Mouse (Mus musculus): ENCODE results near the gene Podxl2. TPM values are rescaled to one million over a fixed set of nuclear protein-coding genes. Genes with fewer than 3 reads are reported as not detected.
A peak's percentile ranks its signal among the peaks of the same experiment; 100 is the strongest.

Podxl2 gene
- polyA plus RNA-seq, 1 experiment = 35.8 TPM

DNA sequence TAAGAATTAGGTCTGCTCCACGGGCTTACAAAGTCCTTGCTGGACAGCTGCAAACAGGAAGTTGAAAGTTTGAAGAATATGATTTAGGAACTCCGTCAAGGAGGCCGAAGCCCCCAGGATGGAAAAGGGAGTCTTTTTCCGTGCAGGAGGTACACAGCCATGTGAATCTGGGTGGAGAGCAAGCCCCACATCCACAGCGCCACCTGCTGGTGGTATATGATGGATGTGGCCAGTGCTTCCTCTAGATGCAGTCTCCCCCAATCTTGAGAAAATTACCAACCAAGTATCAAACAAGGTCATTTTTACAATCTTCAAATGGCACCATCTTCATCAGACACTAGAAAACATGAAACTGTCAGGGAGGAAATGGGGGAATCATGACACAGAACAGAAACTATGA is 18.7 kb upstream of the Podxl2 start:
- DNase-seq = peak; percentile 59
- WGBS = 44% methylated on average over 5 of the region's 5 CpGs
- no peaks in the 10 kb centered on the region for H3K4me1 ChIP-seq (ENCODE audit: control insufficient read depth, insufficient read depth, low read length)
- H3K4me3 ChIP-seq (replicated peaks; ENCODE audit: extremely low read depth, low read depth, low read length) = no peak overlapping the region
- TF ChIP-seq CTCF (IDR thresholded peaks at IDR 0.05; ENCODE audit: insufficient read depth, low read length) = peak; percentile 92
- TF ChIP-seq POLR2A (IDR thresholded peaks at IDR 0.05; ENCODE audit: borderline replicate concordance, extremely low read depth, low read depth, low read length) = no peak

GRCm38 (mm10) chr6:88890832-88891231 is 16.0 kb upstream of the Podxl2 start:
- Histone ChIP-seq H3K4me3 (replicated peaks; ENCODE audit: extremely low read depth, low read depth, low read length) (no peak overlapping the region), H3K4me1 (ENCODE audit: control insufficient read depth, insufficient read depth, low read length) (no peaks in the 10 kb centered on the region)
- TF ChIP-seq POLR2A (IDR thresholded peaks at IDR 0.05; ENCODE audit: borderline replicate concordance, extremely low read depth, low read depth, low read length) (no peak), CTCF (IDR thresholded peaks at IDR 0.05; ENCODE audit: insufficient read depth, low read length) (no peak)
- no peak for DNase-seq
- 88% methylated on average over 7 of the region's 7 CpGs for WGBS

- 84% methylated on average over 13 of the region's 13 CpGs for WGBS
- Histone ChIP-seq H3K4me3 (replicated peaks; ENCODE audit: extremely low read depth, low read depth, low read length) (no peak overlapping the region), H3K4me1 (ENCODE audit: control insufficient read depth, insufficient read depth, low read length) (no peaks in the 10 kb centered on the region)
- no peak for TF ChIP-seq POLR2A (IDR thresholded peaks at IDR 0.05; ENCODE audit: borderline replicate concordance, extremely low read depth, low read depth, low read length)
- no peak for TF ChIP-seq CTCF (IDR thresholded peaks at IDR 0.05; ENCODE audit: insufficient read depth, low read length)
- DNase-seq = no peak
These were observed 14.7 kb upstream of the Podxl2 start for GRCm38 (mm10) chr6:88889410-88890042.

GRCm38 (mm10) chr6:88886417-88886967 is 11.6 kb upstream of the Podxl2 start:
- no peak for DNase-seq
- TF ChIP-seq CTCF (IDR thresholded peaks at IDR 0.05; ENCODE audit: insufficient read depth, low read length) (no peak), POLR2A (IDR thresholded peaks at IDR 0.05; ENCODE audit: borderline replicate concordance, extremely low read depth, low read depth, low read length) (no peak)

DNA sequence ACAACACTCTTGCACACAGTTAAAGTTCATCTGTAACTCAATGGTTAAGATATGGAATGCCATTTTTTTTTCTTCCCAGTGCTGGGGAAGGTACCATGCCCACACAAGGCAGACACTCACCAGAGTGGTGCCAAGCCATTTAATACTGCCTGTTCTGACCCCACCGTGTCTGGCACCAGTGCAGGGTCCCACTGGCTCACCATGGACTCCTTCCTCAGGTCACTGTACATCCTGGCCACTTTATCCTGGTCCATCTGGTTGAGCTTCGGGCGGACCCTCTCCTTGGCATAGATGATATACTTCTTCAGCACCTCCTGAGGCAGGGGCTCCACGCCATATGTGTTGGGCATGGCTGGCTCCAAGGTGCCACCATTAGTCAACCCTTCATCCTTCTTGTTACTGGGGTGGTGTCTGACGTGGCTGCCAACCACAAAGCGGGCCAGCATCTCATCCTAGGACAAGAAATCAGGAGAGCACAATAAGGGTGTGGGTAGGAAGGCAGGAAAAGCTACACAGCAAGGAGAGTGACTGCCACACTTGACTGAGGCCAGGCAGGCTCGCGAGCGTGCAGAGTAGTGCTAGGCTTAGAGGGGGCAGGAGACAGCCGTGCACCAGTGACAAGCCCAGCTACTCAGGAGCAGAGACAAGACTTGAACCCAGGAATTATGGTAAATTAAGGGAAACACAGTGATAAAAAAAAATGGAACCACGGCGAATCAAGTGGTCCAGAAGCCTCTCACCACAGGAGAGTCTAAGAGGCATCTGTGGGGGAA is 11.0 kb upstream of the Podxl2 start:
- no peak for DNase-seq
- H3K4me3 ChIP-seq (replicated peaks; ENCODE audit: extremely low read depth, low read depth, low read length) = no peak overlapping the region
- no peaks in the 10 kb centered on the region for H3K4me1 ChIP-seq (ENCODE audit: control insufficient read depth, insufficient read depth, low read length)
- WGBS = 94% methylated on average over 12 of the region's 12 CpGs
- no peak for TF ChIP-seq CTCF (IDR thresholded peaks at IDR 0.05; ENCODE audit: insufficient read depth, low read length)
- no peak for TF ChIP-seq POLR2A (IDR thresholded peaks at IDR 0.05; ENCODE audit: borderline replicate concordance, extremely low read depth, low read depth, low read length)

More at GRCm38 (mm10) chr6:88886417-88886967, 11.6 kb upstream of the Podxl2 start:
- WGBS = 72% methylated on average over 2 of the region's 2 CpGs
- Histone ChIP-seq H3K4me1 (ENCODE audit: control insufficient read depth, insufficient read depth, low read length) (no peaks in the 10 kb centered on the region), H3K4me3 (replicated peaks; ENCODE audit: extremely low read depth, low read depth, low read length) (no peak overlapping the region)

DNA sequence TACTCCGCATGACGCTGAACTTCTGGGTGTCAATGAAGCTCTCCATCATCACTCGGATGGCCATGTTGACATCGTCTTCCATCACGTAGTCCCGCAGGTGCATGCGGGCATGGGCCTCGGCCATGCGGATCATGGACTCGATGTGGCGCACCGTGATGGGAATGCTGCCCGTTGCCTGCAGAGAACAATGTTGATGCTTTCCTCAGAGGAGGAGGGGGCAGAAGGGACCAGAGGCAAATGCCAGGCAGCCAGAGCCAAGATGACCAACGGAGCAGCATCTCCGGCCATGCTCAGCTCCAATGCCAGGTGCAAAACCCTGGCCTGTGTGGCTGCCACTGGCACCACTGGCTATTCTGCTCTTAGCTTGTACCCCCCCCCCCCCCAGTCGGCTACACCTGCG is 9.8 kb upstream of the Podxl2 start:
- Histone ChIP-seq H3K4me3 (replicated peaks; ENCODE audit: extremely low read depth, low read depth, low read length) (no peak overlapping the region), H3K4me1 (ENCODE audit: control insufficient read depth, insufficient read depth, low read length) (no peaks in the 10 kb centered on the region)
- TF ChIP-seq POLR2A (IDR thresholded peaks at IDR 0.05; ENCODE audit: borderline replicate concordance, extremely low read depth, low read depth, low read length) (no peak), CTCF (IDR thresholded peaks at IDR 0.05; ENCODE audit: insufficient read depth, low read length) (no peak)
- 96% methylated on average over 17 of the region's 17 CpGs for WGBS
- DNase-seq = no peak

GRCm38 (mm10) chr6:88884195-88884594 is 9.4 kb upstream of the Podxl2 start:
- TF ChIP-seq POLR2A (IDR thresholded peaks at IDR 0.05; ENCODE audit: borderline replicate concordance, extremely low read depth, low read depth, low read length) (no peak), CTCF (IDR thresholded peaks at IDR 0.05; ENCODE audit: insufficient read depth, low read length) (no peak)
- 93% methylated on average over 10 of the region's 10 CpGs for WGBS
- H3K4me1 ChIP-seq (ENCODE audit: control insufficient read depth, insufficient read depth, low read length) = no peaks in the 10 kb centered on the region
- H3K4me3 ChIP-seq (replicated peaks; ENCODE audit: extremely low read depth, low read depth, low read length) = no peak overlapping the region
- DNase-seq = no peak

DNA sequence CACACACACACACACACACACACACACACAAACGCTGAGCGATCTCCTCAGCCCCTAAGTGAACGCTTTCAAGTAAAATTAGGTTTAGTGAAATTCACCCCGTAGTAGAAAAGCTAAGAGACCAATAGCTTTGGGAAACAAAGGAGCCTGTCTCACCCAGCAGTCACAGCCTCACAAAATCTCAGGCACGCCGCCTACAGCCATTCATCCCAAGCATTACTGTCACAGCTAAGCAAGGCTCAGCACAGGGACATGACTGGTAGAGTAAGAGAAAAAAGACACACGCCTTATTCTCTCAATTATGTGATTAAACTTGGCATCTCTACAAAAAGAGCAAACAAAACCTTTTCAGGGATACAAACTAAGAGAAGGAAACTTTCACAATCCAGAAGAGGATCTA is 6.5 kb upstream of the Podxl2 start:
- TF ChIP-seq CTCF (IDR thresholded peaks at IDR 0.05; ENCODE audit: insufficient read depth, low read length) (no peak), POLR2A (IDR thresholded peaks at IDR 0.05; ENCODE audit: borderline replicate concordance, extremely low read depth, low read depth, low read length) (no peak)
- WGBS = 89% methylated on average over 7 of the region's 7 CpGs
- Histone ChIP-seq H3K4me1 (ENCODE audit: control insufficient read depth, insufficient read depth, low read length) (no peaks in the 10 kb centered on the region), H3K4me3 (replicated peaks; ENCODE audit: extremely low read depth, low read depth, low read length) (no peak overlapping the region)
- DNase-seq = no peak

DNA sequence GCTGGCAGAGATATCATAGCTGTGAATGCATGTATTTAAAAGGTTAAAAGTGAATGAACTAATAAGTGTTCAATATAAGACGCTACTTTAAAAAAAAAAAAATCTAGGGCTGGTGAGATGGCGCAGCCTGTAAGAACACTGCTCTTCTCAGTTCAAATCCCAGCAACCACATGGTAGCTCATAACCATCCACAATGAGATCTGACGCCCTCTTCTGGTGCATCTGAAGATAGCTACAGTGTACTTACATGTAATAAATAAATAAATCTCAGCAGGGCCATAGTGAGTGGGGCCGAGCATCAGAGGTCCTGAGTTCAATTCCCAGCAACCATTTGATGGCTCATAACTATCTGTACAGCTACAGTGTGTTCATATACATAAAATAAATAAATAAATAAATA is 4.6 kb upstream of the Podxl2 start:
- DNase-seq = no peak
- WGBS = 68% methylated on average over 4 of the region's 4 CpGs

More for the DNA sequence above, 4.6 kb upstream of the Podxl2 start:
- H3K4me1 ChIP-seq (ENCODE audit: control insufficient read depth, insufficient read depth, low read length) = no peaks in the 10 kb centered on the region; the same call in 1 of the 2 replicates
- no peak for TF ChIP-seq CTCF (IDR thresholded peaks at IDR 0.05; ENCODE audit: insufficient read depth, low read length)
- no peak for TF ChIP-seq POLR2A (IDR thresholded peaks at IDR 0.05; ENCODE audit: borderline replicate concordance, extremely low read depth, low read depth, low read length)
- no peak overlapping the region for H3K4me3 ChIP-seq (replicated peaks; ENCODE audit: extremely low read depth, low read depth, low read length)

All from lung, adult 2 months (tissue).